Mouse (Mus musculus) liver, embryonic 14.5 days (tissue): ENCODE results near the gene Prep.

Experiments
- CTCF ChIP-seq: IDR thresholded peaks from 2 replicates; pipeline ENCODE4 v1.5.1; 2016; ENCODE audit warnings: antibody characterized with exemption, low read depth, control low read depth
- EP300 ChIP-seq: IDR thresholded peaks from 2 replicates; pipeline ENCODE4 v1.6.1; 2016; ENCODE audit warnings: antibody characterized with exemption, low read depth

DNA sequence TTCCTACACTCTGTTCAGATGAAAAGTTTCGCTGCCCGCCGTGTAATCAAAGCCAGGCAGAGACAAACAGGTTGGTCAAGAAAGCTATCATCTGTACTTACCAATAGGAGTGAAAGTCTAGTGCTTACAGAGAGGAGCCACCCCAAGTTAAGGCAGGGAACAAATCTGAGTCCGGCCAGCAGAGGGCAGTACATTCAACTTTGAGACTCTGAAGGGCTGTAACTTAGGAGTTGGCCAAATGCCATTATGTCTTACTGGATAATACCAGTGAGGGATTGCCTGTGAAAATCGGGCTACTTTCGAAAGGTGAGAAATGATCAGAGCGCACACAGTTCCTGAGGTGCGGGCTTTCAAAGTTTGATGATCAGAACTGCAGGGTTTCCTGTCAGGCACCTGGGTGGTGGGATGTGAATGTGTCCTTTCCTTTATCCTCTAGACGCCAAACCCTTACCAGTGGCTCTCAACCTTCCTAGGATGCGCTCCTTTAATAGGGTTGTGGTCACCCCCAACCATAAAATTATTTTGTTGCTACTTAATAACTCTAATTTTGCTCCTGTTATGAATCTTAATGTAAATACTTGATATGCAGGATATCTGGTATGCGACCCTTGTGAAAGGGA lies 15.8 kb upstream of the Prep start:
- TF ChIP-seq EP300 = no peak
- peak; percentile 77 for TF ChIP-seq CTCF
